In genomic region chr5:146592580-146592979, GRCm38 (mm10) we compare ENCODE assay signal across 21 mouse cellular contexts. TPM values are rescaled to one million over a fixed set of nuclear protein-coding genes. Genes with fewer than 3 reads are reported as not detected.
DNase-seq lines count a peak whose midpoint lies in the region; ATAC-seq and TF ChIP-seq lines count a peak whose summit lies in the region.
"Had no signal": no experiment of that assay in that cellular context is flagged by ENCODE, and none has a peak within 500 bp of the region (broad histone marks: within the 10 kb centered on the region; RNA-seq: fewer than 3 reads in every experiment).

No protein-coding gene starts in this region.

- DNase-seq in R1 (ENCODE audit: low read depth, low spot score) = peak; percentile 66
- DNase-seq in embryo, embryonic 10 days (ENCODE audit: low spot score) = peak; percentile 86
- DNase-seq in forebrain, embryonic 11.5 days (ENCODE audit: low spot score) = peak; percentile 87
- DNase-seq in hindbrain, postnatal 0 days (ENCODE audit: low spot score) = no peak
- no peak for DNase-seq in testis, postnatal 14 days (ENCODE audit: low spot score)
- DNase-seq in spleen, postnatal 10 days (ENCODE audit: low spot score in 2 of 2) = no peak
- no peak for DNase-seq in spleen, adult 12 weeks (ENCODE audit: low spot score)
- DNase-seq: cerebellum, postnatal 25 days; kidney, adult 11 months; kidney, postnatal 14 days; liver, postnatal 0 days; lung, postnatal 36 days had no signal

- WGBS in forebrain, embryonic 11.5 days = 21% methylated on average over 5 of the region's 5 CpGs
- 22% methylated on average over 5 of the region's 5 CpGs for WGBS in hindbrain, postnatal 0 days

- peak; percentile 95 for ATAC-seq in forebrain, embryonic 11.5 days (replicated peaks; ENCODE audit: low FRiP score)
- 0 out of 2 replicates have a peak, but pooled peaks have one; percentile 43 for ATAC-seq in hindbrain, postnatal 0 days
- ATAC-seq: CD4-positive, CD25-positive, alpha-beta regulatory T cell, adult 4 months; liver, postnatal 0 days had no signal

- no peak for TF ChIP-seq CTCF in hindbrain, postnatal 0 days (IDR thresholded peaks at IDR 0.05; ENCODE audit: low read depth)

- peaks cover 5% of the 10 kb centered on the region for H3K9me3 ChIP-seq in forebrain, embryonic 11.5 days (ENCODE audit: control insufficient read depth, low read length)
- H3K9me3 ChIP-seq in hindbrain, postnatal 0 days (ENCODE audit: low read length) = no peaks in the 10 kb centered on the region
- H3K9me3 ChIP-seq: heart, embryonic 13.5 days had no signal

- no peak overlapping the region for H3K9ac ChIP-seq in forebrain, embryonic 11.5 days (ENCODE audit: low read length)
- H3K9ac ChIP-seq in hindbrain, postnatal 0 days (replicated peaks; ENCODE audit: low read length) = no peak overlapping the region
- H3K9ac ChIP-seq: heart, embryonic 13.5 days; liver, postnatal 0 days had no signal

- H3K4me3 ChIP-seq in forebrain, embryonic 11.5 days (ENCODE audit: low read depth, low read length) = no peak overlapping the region
- H3K4me3 ChIP-seq in hindbrain, postnatal 0 days (ENCODE audit: low read length) = no peak overlapping the region
- H3K4me3 ChIP-seq: heart, embryonic 13.5 days had no signal

- H3K4me1 ChIP-seq in forebrain, embryonic 11.5 days (replicated peaks; ENCODE audit: control insufficient read depth, insufficient read depth, low read length) = no peaks in the 10 kb centered on the region
- no peaks in the 10 kb centered on the region for H3K4me1 ChIP-seq in hindbrain, postnatal 0 days (ENCODE audit: insufficient read depth, low read length)
- H3K4me1 ChIP-seq: heart, embryonic 13.5 days had no signal

- no peak overlapping the region for H3K4me2 ChIP-seq in forebrain, embryonic 11.5 days (ENCODE audit: low read depth, low read length, severe bottlenecking)
- no peak overlapping the region for H3K4me2 ChIP-seq in hindbrain, postnatal 0 days (ENCODE audit: low read depth, low read length)
- H3K4me2 ChIP-seq: heart, embryonic 13.5 days had no signal

- no peak overlapping the region for H3K27ac ChIP-seq in forebrain, embryonic 11.5 days (ENCODE audit: low read depth, low read length)
- no peak overlapping the region for H3K27ac ChIP-seq in hindbrain, postnatal 0 days
- H3K27ac ChIP-seq: heart, embryonic 13.5 days had no signal

- no peaks in the 10 kb centered on the region for H3K36me3 ChIP-seq in forebrain, embryonic 11.5 days (ENCODE audit: control insufficient read depth, insufficient read depth, low read length)
- no peaks in the 10 kb centered on the region for H3K36me3 ChIP-seq in hindbrain, postnatal 0 days (ENCODE audit: insufficient read depth, low read length)
- H3K36me3 ChIP-seq: heart, embryonic 13.5 days had no signal

- peaks cover 11% of the 10 kb centered on the region for H3K27me3 ChIP-seq in forebrain, embryonic 11.5 days (ENCODE audit: control insufficient read depth, insufficient read depth, low read length)
- H3K27me3 ChIP-seq in hindbrain, postnatal 0 days (ENCODE audit: insufficient read depth, low read length) = no peaks in the 10 kb centered on the region; the same call in 1 of the 2 replicates

RNA-seq across cellular contexts. Expression of gene Gpr12, which starts 7.5 kb away (rescaled TPM):
- 0.27 and 0.92 TPM in 2 replicates for polyA plus RNA-seq in forebrain, embryonic 11.5 days (2014; fragmentation: Nextera tagmentation; extraction: Ambion mirVana)
- total RNA-seq in hindbrain, postnatal 0 days (2014; rRNA removed) = 37.2 and 38.6 TPM in 2 replicates
- polyA plus RNA-seq in hindbrain, postnatal 0 days (2015; fragmentation: Nextera tagmentation; extraction: Ambion mirVana) = 14.6 and 18.9 TPM in 2 replicates
- total RNA-seq: hematopoietic stem cell, adult 5-6 weeks; MEL had no signal
- polyA plus RNA-seq: CD4-positive, CD25-positive, alpha-beta regulatory T cell, adult 4 months; gonadal fat pad, adult 2 months; heart, embryonic 13.5 days; stomach, embryonic 14.5 days had no signal

RNA-seq across cellular contexts. Expression of gene Gm3415, which starts 36.6 kb away (rescaled TPM):
- not detected in 2 replicates for polyA plus RNA-seq in forebrain, embryonic 11.5 days (2014; fragmentation: Nextera tagmentation; extraction: Ambion mirVana)
- total RNA-seq in hindbrain, postnatal 0 days (2014; rRNA removed) = not detected in 2 replicates
- polyA plus RNA-seq in hindbrain, postnatal 0 days (2015; fragmentation: Nextera tagmentation; extraction: Ambion mirVana) = not detected in 2 replicates
- total RNA-seq: adrenal gland, postnatal 4 days; hematopoietic stem cell, adult 5-6 weeks; left cerebral cortex, adult 8-10 months; MEL had no signal
- polyA plus RNA-seq: CD4-positive, CD25-positive, alpha-beta regulatory T cell, adult 4 months; gonadal fat pad, adult 2 months; heart, embryonic 13.5 days; limb, embryonic 14.5 days; liver, postnatal 0 days; stomach, embryonic 14.5 days had no signal

RNA-seq across cellular contexts. Expression of gene Gm3409, which starts 55.1 kb away (rescaled TPM):
- not detected in 2 replicates for polyA plus RNA-seq in forebrain, embryonic 11.5 days (2014; fragmentation: Nextera tagmentation; extraction: Ambion mirVana)
- total RNA-seq in hindbrain, postnatal 0 days (2014; rRNA removed) = not detected in 2 replicates
- not detected in 2 replicates for polyA plus RNA-seq in hindbrain, postnatal 0 days (2015; fragmentation: Nextera tagmentation; extraction: Ambion mirVana)
- total RNA-seq: adrenal gland, postnatal 4 days; hematopoietic stem cell, adult 5-6 weeks; left cerebral cortex, adult 8-10 months; MEL had no signal
- polyA plus RNA-seq: CD4-positive, CD25-positive, alpha-beta regulatory T cell, adult 4 months; gonadal fat pad, adult 2 months; heart, embryonic 13.5 days; limb, embryonic 14.5 days; liver, postnatal 0 days; stomach, embryonic 14.5 days had no signal

Comparison
In these comparisons a context has a peak if more than half of its experiments do, and no peak if none do; other contexts are left out.
1. DNase-seq: peak in R1 (single experiment), embryo, embryonic 10 days (single experiment) and forebrain, embryonic 11.5 days (single experiment); none in hindbrain, postnatal 0 days (single experiment), testis, postnatal 14 days (single experiment), spleen, postnatal 10 days (0 of 2) and spleen, adult 12 weeks (single experiment).